Mouse (Mus musculus): Measurements from ENCODE around the gene Ckmt1.

Gene Ckmt1

GRCm38 (mm10) chr2:121412843-121413386 is 55.4 kb downstream of the Ckmt1 start:
- DNase-seq (ENCODE audit: low spot score): peak; percentile 62
